Mouse (Mus musculus) forelimb bud, embryonic 11.5 days (tissue): ENCODE data around the gene Umps.

Experiments
- DNase-seq: peaks from one replicate; pipeline ENCODE4 v3.0.0-alpha.2; 2012; ENCODE audit warnings: low read depth, low spot score

Umps gene

GRCm38 (mm10) chr16:33930785-33931184 is 36.1 kb downstream of the Umps start:
- DNase-seq = no peak

GRCm38 (mm10) chr16:33928788-33929462 is 37.9 kb downstream of the Umps start:
- DNase-seq = no peak

GRCm38 (mm10) chr16:33927263-33927824 is 39.5 kb downstream of the Umps start:
- no peak for DNase-seq

DNA sequence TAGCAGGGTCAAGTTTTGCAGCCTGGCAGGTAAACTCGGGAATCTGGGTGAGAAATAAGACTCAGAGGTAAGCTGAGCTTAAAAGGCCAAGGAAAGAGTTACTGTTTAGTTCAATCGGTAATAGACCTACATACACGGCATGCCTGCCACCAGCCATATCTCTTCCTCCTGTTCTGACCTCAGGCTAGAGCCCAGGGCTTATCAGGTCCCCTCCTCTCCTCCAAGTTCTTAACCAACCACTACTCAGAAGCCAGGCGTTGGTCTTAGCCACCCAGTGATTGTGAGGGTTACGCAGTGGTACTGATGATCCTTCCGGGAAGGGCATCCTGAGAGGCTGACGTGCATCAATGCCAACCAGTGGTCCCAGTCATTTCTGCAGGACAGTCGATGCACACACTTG is 43.1 kb downstream of the Umps start:
- DNase-seq = no peak

DNA sequence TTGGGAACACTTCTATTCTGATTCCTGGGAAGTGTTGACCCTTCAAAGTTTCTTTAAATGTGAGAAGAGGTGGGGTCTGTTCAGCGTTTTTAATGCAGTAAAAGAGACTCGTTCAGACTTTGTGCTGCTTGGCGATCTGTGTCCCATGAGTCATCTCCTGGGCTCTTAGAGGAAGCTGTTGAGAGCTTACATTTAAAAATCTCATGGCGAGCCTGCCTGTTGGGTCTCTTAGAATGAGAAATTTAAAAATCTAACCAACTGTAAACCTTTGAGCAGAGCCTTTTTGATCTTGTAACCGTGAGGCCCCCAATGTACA is 43.9 kb downstream of the Umps start:
- DNase-seq = no peak

DNA sequence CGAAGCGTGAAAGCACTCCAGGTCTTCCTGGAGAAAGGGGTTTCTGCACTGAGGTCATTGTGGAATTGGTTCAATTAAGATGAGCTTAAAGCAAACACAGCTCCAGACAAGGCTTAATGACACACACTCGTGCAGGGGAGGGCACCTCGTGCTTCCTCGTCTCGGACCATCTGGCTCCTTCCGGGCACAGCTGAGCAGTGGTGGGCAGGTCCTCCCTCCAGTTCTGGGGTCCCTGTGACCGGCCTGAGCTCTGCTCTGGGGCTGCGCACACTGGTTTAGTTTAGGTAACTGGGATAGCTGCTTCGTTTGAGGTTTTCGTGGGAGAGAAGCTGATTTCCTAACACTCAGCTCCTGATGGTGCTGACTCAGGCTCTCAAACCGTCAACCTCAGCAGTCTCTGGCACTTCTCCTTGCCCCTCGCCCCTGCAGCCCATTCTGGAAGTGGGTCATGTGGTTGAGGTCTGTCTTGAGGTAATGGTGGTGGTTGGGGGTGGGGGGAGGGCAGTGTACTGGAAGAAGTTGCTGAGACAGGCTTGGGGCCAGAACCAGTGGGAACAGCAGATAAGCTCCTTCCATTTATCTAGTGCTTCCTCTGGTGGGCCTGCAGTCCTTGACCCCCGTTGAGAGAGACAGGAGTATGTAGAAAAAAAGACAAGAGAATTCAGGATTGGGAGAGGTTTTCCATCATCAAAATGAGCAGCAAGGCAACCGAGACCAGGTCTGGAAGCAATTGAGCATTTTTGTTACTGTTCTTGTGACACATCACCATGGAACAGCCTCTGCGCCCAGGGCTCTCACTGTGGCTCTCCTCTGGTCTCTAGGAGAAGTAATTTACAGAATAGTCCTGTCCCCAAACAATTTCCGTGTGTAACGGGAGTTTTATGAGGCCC is 44.5 kb downstream of the Umps start:
- peak; percentile 61 for DNase-seq

DNA sequence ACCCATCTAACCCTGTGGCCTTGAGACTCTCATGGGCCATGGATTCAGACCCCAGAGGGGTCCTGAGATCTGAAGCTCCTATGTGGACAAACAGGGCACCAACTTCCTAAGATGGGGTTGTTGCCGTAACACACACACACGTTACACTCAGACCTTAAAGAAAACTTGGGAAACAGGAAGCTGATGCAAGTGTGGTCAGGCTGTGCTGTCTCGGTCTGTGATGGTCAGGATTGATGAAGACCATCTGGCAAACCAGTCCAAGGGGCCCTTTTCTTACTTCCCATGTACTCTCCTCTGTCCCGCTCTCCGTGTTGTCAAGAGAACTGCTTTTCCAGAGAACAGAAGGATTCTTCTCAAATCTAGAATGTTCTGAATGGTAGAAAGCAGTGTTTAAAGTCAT is 45.3 kb downstream of the Umps start:
- DNase-seq = no peak

DNA sequence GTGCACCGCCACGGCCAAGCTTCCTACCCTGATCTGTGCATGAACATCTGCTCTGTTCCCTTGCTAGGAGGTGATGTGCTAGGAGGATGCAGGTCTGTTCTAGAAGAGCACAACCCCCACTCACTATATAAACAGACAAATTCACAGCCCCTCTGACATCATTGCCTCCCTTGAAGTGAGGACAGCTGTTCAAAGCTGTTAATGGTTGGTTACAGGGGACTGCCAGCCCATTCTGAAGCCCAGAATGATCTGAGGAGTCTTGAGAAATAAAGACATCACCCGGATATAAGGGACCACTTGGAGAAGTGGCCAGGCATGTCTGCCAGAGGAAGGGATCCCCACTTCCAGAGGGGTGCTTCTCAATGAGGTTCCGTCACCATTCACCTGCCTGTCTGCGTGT is 48.9 kb downstream of the Umps start:
- no peak for DNase-seq

- no peak for DNase-seq
Observed at GRCm38 (mm10) chr16:33917390-33917789, 49.4 kb downstream of the Umps start.

DNA sequence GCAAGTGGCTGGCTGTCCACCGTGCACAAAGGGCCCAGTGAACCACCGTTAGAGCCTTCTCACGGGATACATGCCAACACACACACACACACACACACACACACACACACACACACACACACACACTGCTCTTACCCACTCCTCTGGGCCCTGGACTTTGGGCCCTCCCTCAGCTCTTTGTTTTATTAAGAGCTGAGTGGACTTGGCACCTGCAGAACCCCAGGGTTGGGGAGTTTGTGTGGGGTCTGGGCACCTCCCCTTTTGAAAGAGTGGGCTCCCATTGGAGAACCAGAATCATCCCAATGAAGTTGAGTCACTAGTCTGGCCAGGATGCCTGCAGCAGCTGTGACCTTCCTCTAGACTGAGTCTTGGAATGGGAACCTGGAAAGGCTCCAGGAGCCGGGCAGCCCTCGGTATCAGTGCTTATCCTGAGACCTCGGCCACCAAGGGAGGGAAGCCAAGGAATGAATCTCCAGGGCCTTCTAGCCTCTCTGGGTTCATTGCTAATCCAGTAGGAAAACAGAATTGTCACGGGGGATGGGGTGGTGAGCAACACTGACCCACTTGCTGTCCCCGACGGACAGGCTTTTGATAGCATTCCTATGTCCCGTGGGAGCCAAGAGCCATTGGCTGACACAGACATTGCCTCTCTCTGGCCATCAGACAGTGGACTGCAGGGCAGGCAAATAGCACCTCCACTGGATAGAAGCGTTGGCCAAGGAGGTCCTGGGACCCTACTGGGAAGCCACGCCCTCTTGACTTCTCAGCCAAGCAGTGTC is 50.2 kb downstream of the Umps start:
- no peak for DNase-seq

GRCm38 (mm10) chr16:33914997-33915396 is 51.8 kb downstream of the Umps start:
- no peak for DNase-seq

- DNase-seq = no peak
Observed at GRCm38 (mm10) chr16:33908239-33908638, 58.6 kb downstream of the Umps start.
